Mouse (Mus musculus): ENCODE results near the gene Olfr486.

- TF ChIP-seq POLR2A (IDR thresholded peaks at IDR 0.05; ENCODE audit: control insufficient read depth, extremely low read depth, insufficient read depth, low read length, poor library complexity): no peak
- TF ChIP-seq CTCF (IDR thresholded peaks at IDR 0.05; ENCODE audit: borderline replicate concordance, control insufficient read depth, extremely low read depth, insufficient read depth, low read length, poor library complexity): no peak
Measured at GRCm38 (mm10) chr7:108196938-108197337, 24.4 kb upstream of the Olfr486 start.
